Mouse (Mus musculus) gastrocnemius, postnatal 10 days (tissue): ENCODE data around the gene Gucy1b2. TPM values are rescaled to one million over a fixed set of nuclear protein-coding genes. Genes with fewer than 3 reads are reported as not detected.

Source experiments
- DNase-seq: peaks from one replicate; pipeline ENCODE4 v3.0.0; 2021; ENCODE audit warnings: mixed read lengths
- total RNA-seq, 2 experiments: library from RNA; stranded (reverse); gene quantifications; 2 replicates each; pipeline ENCODE4 v1.2.3; 2021

Gene Gucy1b2
- total RNA-seq, 2 experiments from 2014 or later = not detected

DNA sequence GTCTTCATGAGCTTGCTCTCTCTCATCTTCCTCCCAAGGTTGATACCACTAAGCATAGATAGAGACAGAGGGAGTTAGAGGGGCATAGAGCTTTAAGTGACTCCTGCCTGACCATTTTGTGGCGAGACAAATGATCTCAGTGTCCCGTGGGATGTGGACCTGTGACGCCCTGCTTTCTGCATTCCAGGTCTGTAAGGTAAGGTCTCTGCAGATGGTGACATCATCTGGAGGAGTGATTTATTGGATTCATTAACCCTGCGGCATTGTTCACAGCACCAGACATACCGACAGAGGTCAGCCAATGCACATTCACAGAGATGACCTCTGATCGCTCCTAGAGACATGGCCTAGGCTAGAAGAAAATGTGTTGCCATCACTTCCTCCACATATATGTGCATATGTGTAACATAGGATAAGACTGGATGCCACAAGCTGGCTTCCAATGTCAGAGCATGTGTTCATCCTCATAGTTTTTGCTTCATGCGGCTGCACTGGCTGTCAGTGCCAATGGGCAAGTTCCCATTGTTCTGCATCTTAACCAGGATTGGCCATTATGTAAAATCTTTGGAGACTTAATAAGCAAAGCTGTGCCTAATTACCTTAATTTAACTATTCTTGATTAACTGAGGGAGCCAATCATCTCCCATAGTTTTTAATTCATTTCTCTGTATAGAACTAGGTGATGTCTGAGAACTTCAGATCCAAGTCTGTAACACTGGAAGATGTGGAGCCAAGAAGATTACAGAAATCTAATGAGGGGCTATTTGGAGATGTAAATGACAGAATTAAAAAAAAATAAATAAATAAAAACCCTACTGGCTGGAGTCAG is 9.5 kb downstream of the Gucy1b2 start:
- no peak for DNase-seq

DNA sequence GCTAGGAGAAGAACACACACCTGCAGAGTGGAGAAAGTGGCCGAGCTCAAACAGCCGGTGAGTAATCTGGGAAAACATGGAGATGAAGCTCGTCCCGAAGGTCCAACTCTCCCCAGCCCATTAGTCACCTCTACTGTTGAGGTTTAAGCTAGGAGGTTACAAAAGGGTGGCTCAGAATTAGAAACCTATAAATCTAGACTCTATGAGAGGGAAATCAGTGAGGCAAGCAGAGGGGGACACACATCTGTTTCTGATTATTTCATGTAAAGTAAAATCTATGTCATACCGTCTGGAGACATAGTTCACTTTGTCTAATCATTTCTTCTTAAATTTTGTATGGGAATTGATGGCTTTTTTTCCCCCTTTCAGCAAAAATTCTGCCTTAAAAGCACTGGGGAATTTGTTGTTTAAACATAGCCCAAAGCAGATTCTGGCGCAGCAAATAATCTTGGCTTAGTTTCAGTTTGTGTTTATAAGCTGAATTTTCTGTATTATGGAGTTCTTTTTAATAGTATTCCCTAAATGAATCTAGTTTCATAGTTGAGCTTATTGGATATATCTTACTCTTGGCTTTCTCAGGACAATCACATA is 12.2 kb downstream of the Gucy1b2 start:
- no peak for DNase-seq

DNA sequence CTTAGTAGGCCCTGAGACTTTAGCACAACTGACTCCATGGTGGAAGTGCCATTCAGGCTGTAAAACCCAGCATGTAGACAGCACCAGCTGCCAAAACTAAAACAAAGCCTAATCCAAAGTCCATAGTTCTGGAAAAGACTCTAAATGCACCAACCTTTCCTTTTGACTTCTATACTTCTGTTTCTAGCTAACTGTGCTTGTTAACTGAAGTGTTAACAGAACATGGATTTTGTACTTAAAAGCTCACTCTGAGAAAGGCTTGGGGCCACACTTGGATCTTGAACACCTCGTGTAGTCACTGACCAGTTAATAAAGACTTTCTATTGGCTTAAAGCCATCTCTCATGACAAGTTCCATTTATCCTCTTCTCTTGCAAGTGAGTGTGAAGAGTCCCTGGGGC is 13.1 kb downstream of the Gucy1b2 start:
- DNase-seq = no peak

DNA sequence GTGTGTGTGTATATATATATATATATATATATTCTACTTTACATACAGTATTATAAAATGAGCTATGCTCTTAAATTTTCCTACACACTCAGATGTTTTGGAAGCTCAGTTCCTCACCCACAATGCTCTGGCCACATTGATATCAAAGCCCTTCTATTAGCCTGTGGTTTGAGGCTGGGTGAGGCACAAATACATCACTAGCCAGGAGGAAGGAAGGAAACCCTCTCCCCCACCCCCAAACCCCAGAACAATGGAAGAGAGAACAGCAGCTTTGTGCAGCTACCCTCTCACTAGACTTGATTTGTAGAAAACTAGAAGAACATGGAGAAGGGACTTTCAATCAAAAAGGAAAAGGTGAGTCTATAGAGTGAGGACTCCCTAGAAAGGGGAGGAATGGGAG is 16.1 kb downstream of the Gucy1b2 start:
- no peak for DNase-seq

DNA sequence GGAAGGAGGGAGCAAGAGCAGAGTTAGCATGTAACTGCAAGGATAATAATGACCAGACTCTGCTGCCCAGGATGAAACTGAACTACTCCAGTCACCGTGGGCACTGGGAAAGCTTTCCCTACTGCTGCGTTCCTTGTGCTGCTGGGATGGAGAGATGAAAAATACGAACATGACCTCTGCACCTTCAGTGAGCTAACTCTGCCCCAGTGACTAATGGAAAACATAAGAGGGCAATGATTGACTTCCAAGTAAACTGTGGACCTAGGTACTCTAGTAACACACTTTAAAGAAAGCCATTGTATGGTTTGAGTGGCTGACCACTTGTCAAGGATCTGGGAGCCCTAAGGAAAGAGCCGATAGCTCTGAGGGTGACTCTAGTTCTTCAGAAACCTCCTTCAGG is 17.9 kb downstream of the Gucy1b2 start:
- no peak for DNase-seq

DNA sequence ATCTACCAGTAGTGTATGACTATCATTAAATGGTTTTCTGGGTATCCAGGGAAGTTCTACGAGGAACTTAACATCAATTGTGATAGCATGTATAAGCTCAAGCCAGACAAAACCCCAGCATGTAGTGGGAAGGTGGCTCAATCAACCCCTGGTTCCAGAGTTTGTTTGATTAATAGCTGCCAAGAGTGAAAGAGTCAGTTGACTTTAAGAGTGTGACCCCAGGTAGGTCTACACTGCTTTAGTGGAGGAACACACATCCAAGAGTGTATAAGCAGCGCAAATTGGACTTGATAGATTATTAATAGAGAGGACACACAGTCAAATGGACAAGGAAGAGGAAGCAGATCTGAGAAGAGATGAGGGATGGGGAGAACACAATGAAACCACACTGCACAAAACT is 18.3 kb downstream of the Gucy1b2 start:
- DNase-seq = no peak

DNA sequence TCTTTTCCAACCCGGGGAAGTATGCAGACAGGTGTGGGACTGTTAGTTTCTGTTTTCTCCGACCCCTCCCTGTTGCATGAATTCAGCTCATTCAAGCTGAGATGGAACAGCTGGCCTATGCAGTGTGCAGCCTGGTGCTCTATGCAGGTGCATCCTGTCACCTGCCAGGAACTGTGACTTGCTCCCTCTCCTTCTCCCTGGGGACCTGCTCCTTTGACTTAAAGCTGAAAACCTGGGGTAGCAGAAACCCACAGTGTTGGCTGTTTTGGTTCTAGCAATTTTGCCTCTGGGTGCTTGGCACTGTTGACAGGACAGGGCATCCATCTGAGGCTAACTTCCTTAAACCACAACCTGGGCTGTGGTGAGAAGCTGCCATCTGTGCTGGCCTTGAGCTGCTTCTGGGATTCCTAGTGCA is 30.8 kb downstream of the Gucy1b2 start:
- DNase-seq = no peak

DNA sequence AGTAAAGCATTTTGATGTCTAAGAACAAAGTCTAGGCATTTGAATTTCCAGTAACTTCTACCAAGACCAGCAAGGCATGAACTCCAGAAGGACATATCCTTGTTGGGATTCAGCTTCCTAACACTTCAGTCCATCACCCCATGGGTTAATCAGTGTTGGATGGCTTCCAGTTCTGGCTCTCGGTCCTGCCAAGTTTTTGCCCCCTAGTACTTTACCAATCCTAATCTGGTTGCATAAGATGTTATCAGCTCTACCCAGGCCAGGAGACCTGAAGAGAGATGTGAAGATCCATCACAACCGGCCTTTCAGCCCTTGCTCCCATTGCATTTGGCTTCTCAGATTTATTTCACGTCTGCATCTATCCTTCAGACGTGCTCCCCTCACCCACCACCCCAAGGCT is 33.8 kb downstream of the Gucy1b2 start:
- no peak for DNase-seq

DNA sequence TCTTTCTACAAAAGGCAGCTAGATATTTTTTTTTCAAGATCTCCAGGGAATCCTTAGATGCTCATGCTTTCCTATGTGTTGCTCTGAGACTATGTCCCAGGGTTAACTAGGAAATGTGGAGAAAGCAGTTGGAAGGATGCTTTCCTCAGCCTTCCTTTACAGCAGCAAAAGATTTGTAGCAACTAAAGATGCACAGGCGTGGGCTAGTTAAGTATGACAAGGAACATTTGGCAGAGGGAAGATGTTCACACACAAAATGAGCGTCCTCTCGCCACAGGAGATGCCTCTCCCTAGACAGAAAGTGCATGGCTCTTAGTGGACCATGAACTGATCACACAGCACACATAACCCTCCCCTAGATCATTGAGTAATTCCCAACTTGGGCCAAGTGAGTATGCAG is 38.6 kb downstream of the Gucy1b2 start:
- no peak for DNase-seq

DNA sequence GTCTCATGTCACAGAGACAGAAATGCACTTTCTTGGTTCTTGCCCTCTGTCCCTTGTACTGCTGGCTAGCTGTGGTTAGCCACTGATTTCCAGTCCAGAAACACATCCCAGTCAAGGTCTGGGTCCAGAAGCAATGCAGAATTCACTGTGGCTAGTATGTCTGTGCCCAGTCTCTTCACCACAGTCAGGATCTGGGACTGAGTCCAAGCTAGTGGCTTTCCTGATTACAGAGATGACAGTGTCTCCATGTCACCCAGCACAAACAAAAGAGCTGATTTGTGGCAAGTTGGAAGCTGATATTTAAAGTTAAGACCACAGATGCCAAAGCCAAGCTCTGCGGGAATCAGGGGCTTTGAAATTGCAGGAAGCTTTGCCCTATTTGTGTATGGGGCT is 39.4 kb downstream of the Gucy1b2 start:
- DNase-seq = no peak

DNA sequence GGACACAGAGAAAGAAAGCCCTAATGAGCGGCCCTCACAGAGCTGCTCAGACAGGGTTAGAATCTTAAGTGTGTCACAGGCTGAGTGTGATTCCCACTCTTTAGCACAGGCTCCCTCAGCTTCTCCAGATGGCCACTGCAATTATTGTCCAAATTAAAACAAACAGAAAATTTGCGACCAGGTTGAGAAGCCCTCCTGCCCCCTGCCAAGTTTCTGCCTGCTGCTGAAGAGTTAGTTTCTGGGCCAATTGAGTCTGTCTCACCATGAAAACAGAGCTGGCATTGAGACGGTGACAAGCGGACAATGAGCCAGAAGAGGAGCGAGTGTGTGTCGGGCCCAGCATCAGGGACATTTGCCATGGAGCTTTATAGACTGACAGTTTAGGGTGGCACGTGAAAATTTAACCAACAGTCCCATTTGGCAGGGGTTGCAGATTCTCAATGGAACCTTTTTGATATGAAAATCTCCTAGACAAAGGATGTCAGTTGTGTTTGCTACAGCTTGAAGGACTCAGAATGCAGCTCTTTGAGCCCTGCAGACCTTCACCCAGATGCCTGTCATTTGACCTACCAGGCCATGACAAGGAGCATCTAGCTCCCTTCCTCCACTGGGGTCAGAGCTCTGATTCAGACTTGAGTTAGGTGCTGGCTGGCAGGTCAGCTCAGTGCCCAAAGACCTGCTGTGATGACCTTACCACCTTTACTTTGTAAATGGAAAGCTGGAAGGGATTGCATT is 39.9 kb downstream of the Gucy1b2 start:
- no peak for DNase-seq

DNA sequence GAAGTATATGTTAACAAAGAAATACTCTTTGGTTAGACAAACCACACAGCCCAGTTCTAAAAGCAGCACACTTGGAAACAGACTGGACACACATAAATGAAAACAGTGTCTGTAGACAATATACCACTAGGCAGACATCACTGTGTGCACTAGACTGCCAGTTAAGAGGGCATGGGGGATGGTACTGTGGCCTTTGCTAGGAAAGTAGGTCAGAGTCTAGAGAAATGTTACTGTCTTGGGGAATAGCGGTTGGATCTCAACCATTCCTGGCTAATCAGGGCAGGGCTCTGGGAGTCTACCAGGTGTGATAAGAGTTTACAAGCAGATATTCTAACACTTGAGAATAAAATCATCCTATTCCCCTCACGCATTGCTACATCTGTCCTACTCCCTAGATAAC is 60.7 kb downstream of the Gucy1b2 start:
- no peak for DNase-seq

DNA sequence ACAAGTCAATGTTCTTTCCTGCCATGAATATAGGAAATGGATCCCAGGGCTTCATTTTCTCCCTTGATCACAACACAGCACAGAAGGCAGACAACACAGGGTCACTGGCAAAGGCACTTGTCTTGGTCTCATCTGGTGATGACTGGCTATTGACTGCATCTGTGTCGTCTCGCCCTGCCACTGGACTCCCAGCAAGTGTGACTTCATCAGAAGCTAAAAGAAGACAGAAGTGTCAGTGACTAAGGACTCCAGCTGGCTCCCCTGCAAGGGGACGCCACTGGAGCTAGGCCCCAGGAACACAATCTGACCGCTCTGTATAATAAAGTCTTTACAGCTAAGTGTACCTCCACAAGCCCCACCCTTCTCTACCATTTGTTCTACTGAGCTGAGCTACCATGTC is 63.3 kb downstream of the Gucy1b2 start:
- no peak for DNase-seq

DNA sequence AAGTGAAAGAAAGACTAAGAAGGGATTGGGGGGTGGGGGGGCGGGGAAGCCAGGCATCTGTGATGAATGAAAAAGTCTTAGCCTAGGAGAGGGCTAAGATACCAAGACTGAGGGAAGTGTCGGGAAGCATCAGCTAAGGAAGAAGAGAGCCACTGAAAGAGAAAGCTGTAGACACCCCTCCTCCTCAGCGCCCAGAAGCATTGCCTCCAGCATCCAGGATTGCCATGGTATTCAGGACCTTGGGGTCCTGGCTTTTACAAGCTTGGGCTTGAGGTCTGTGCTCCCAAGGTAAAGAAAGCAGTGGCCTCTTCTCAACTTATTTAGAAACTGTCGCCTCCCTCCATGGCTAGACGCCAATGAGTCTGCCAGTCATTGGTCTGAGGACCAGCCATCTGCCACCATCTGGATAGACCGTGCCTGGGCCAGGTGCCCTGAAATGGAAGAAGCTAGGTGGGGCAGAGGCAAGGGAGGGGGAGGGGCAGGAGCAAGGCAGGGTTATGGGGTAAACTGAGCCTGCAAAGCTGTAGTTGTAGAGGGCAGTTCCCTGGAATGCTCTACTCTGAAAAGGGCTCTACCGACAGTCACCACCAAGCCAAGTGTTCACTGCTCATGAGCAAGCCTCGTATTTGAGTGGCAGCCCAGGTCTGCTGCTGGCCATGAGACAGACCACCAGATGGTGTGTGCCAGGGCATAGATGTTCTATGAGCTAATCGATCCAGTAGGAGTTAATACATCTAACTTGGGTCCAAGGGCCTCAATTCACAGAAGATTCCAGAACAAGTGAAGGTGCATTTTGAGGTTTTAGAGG is 66.2 kb downstream of the Gucy1b2 start:
- DNase-seq = peak; percentile 10

DNA sequence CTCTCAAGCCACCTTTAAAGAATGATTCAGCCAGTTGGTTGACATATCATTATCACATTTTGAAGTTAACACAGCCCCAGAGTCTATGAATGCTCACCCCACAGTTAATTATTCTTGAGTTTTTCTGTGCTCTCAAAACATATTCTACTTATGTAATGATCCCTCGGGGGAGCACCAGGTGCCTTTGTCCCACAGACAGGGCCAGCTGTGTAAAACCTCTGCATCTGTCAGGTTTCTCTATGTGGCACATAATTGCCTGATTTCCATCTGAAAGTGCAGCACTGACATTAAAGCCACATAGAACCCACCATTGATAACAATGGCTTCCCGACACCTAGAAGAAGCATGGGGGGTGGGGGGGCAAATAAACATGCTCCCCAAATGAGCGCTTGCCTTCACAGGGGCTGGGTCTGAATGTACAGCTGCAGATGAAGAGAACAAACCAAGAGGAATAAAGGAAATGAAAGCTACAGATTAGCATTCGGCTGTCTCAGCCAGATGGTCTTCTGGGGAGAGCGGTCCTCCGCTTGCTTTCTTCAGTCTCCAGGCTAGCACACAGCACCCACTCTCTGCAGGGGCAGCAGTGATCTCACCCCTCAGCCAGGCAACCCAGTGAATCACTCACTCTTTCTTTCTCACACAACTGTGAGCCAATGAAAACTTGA is 66.9 kb downstream of the Gucy1b2 start:
- no peak for DNase-seq

DNA sequence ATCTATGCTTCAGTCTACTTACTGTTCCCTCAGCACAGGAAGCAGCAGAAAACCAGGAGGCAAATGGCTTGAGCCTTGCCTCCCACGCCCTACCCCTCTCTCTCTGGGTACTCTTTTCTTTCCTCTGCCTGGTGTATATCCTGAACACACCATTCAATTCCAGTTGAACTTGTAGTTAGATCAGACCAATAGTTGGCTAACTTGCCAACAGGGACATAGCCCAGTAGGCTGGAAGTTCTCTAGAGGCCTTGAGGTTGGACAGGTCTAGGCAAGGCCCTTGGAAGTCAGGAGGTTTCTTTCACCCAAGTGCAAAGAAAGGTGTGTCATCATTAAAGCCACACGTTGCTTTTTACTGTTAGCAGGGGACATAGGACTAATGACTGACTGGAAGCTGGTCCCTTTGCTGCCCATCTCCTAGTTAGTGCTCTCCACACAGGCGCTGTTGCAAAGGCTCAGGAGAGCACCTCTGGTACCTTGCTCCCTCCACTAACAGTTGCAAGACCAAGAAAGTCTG is 72.2 kb downstream of the Gucy1b2 start:
- DNase-seq = no peak

DNA sequence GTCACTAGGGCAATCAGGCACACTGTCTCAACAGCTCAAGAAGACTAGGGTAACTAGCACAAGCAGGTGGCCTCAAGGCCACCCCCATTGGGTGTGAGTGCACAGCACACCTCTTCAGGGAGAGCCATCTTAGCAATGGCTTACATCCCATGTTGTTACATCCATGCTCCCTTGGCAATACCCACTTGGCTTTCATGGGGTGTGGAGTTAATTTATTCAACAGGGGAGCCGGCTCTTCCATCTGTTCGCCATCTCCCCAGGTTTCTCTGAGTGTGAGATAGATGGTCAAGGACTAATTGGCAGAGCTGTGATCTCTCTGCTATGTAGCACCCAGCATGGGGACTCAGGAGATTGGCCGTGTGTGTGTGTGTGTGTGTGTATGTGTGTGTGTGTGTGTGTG is 73.0 kb downstream of the Gucy1b2 start:
- DNase-seq = no peak

DNA sequence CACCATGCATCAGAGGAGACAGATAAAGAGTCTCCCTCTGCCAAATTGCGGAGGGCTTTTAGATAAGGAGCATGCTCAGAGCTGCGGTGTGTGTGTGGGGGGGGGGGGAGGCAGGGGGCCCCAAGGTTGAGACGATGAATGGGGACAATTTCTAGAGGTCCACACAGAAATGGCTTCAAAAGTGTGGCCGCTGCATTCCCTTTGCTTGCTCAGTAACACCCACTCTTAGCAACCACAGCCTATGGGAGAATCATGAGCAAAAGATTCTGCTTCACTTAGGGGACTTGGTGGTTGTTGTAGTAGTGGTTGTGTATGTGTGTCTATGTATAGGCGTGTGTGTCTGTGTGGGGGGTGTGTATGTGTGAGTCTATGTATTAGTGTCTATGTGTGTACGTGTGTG is 75.5 kb downstream of the Gucy1b2 start:
- DNase-seq = no peak

DNA sequence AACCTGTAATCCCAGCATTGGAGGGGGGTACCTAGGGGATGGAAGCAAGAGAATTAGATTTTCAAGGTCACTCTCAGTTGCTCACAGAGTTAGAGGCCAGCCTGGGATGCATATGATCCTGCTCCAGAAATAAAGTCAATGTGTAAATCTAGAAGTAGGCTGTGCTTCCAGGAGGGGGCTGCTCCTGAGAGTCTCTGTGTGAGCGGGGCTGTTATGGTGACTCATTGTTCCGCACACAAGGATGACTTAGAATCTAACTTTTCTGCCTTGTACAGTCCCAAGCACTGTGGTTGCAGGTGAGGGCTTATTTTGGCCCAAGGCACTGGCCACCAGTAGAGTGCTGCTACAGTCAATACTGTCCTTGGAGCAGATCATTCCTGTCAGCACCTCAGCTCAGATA is 76.7 kb downstream of the Gucy1b2 start:
- no peak for DNase-seq

DNA sequence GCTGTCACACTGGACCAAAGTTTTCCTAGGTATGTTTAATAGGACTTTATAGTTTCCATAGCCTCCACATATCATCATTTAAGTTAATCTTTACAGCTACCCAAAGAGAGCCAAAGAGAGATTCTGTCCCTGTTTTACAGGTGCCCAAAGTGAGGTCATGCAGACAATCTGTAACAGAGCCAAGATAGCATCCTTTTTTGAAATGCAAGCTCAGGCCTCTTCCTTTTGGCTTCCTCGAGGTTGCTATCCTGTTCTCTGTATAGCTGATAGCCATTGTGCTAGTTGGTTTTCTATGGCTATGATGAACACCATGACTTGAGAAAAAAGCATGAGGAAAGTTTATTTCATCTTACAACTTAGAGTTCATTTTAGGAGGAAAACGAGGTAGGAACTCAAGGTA is 80.0 kb downstream of the Gucy1b2 start:
- DNase-seq = no peak

DNA sequence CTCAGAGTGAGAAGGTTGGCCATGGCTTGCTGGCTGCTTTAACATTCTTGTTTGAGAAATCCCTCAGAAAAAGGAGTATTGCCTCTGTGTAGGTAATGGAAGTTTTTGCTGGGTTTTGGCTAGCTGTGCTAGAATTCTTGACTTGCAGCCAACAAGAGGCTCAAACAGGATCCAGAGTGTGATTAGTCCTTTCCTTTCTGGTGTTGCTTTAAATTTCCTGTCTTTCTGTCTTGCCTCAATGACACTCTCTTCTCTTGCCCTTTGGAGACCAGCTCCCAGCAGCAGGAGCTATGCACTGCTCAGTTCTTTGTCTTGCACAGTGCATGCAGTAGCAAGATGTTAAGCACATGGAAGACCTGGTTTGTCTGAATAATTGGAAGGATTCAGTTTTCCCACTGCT is 80.4 kb downstream of the Gucy1b2 start:
- DNase-seq = no peak

DNA sequence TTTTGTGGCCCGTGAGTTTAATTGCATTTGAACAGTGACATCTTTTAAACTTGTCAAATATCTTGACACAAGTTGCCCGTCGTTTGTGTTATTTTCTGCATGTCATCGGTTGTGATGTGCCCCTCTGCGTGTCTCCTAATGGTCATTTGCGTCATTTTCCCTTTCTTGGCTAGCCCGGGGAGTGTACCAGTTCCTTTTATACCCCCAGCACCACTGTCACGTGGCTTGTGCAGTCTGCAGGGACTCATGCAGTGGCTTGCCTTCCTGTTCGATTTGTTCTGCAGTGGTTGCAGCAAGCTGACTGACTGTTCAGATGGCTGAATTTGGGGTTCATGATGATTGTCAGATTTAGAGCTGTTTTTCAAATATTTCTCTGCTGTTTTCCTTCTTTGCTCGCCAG is 82.1 kb downstream of the Gucy1b2 start:
- DNase-seq = no peak
